ENCODE assay signal across 13 mouse cellular contexts in the genomic region with DNA sequence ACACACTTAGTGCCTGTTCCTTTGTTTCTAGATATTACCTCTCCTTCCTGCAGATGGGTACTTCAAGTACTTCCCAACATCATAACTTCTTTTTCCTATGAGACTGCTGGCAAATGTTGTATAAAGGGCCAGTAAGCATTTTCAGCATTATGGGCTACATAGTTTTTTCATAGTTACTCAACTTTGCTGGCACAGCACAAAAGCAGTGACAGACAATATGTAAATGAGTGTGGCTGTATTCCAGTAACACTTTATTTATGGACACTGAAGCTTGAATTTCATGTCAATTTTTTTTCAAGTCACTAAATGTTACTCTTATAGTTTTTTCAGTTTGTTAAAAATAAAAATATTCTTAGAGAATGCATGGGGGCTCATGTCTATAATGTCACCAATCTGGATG.
"Had no signal": no experiment of that assay in that cellular context is flagged by ENCODE, and none has a peak within 500 bp of the region (broad histone marks: within the 10 kb centered on the region; RNA-seq: fewer than 3 reads in every experiment).

No protein-coding gene starts in this region.

- ATAC-seq: liver, embryonic 12.5 days had no signal

- H3K9ac ChIP-seq: limb, embryonic 15.5 days; liver, embryonic 12.5 days; lung, embryonic 15.5 days; midbrain, embryonic 12.5 days had no signal

- H3K4me2 ChIP-seq: limb, embryonic 15.5 days; liver, embryonic 12.5 days; lung, embryonic 15.5 days; midbrain, embryonic 12.5 days had no signal

- H3K27me3 ChIP-seq: limb, embryonic 15.5 days; liver, embryonic 12.5 days; lung, embryonic 15.5 days; midbrain, embryonic 12.5 days had no signal

- H3K27ac ChIP-seq: kidney, postnatal 0 days; limb, embryonic 15.5 days; liver, embryonic 12.5 days; lung, embryonic 15.5 days; midbrain, embryonic 12.5 days; stomach, postnatal 0 days had no signal

- H3K4me1 ChIP-seq: limb, embryonic 15.5 days; liver, embryonic 12.5 days; lung, embryonic 15.5 days; midbrain, embryonic 12.5 days had no signal

- H3K9me3 ChIP-seq: limb, embryonic 15.5 days; liver, embryonic 12.5 days; lung, embryonic 15.5 days; midbrain, embryonic 12.5 days had no signal

- H3K36me3 ChIP-seq: limb, embryonic 15.5 days; liver, embryonic 12.5 days; lung, embryonic 15.5 days; midbrain, embryonic 12.5 days had no signal

- H3K4me3 ChIP-seq: limb, embryonic 15.5 days; liver, embryonic 12.5 days; lung, embryonic 15.5 days; midbrain, embryonic 12.5 days had no signal

- DNase-seq: kidney, adult 11 months; kidney, adult 9 months; kidney, postnatal 36 days; lung, postnatal 14 days; right cerebral cortex, postnatal 25 days; thymus, adult 18-20 months; thymus, postnatal 25 days had no signal
